Mouse (Mus musculus): ENCODE results near the gene Kcnj16. TPM values are rescaled to one million over a fixed set of nuclear protein-coding genes. Genes with fewer than 3 reads are reported as not detected.

The Kcnj16 gene
- 0.03 and 0.05 TPM in 2 replicates for polyA plus RNA-seq (2012; rRNA removed)

GRCm38 (mm10) chr11:110967762-110968135, at the start of gene Kcnj16:
Gene Kcnj16 (plus strand): TSS chr11:110968033.

GRCm38 (mm10) chr11:111065635-111066298, 97.9 kb downstream of the Kcnj16 start, which contains the start of gene Kcnj2:
Gene Kcnj2 (plus strand): TSS chr11:111066164.

Other genes with a start within 250 kb of the Kcnj16 start
- gene Kcnj2, start 98.1 kb downstream of the Kcnj16 start, polyA plus RNA-seq (2012; rRNA removed) = 0.19 and 0.31 TPM in 2 replicates

Measured in colon, adult 2 months (tissue).